Mouse (Mus musculus) megakaryocyte, embryonic 14.5 days (primary cell): ENCODE measurements at regions not wholly inside any gene's neighbourhood (a gene's known extent, or its start where the extent isn't known, plus 50 kb on each side); places are given as distances from the start of the nearest gene placed in this dataset.

ENCODE experiments used
- FLI1 ChIP-seq: IDR thresholded peaks from 2 replicates; pipeline ENCODE4 v1.6.1; 2012; ENCODE audit warnings: low read length, inconsistent platforms, mixed read lengths
- GATA1 ChIP-seq: IDR thresholded peaks from 3 replicates; pipeline ENCODE4 v1.6.1; 2012; ENCODE audit warnings: mixed read lengths, low read length, inconsistent platforms, borderline replicate concordance

DNA sequence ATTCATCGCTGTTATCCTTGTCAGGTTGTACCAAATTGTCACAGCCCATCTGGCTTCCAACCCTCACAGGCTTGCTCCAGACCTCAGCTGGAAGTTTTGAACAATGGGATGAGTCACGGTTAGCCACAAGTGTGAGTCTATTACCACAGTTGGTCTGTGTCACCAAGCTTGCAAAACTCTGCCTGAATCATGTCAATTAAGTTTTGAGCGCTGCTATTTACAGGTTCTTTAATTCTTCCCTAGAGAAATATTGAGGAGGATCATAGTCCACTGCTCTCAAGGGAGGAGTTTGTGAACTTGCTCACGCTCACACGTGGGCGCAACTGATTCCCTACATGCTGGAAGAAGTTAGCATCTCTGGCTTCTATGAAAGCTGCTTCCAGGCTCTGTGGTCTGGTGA, 292.6 kb downstream of the Lmo4 start:
- TF ChIP-seq GATA1 (no peak), FLI1 (no peak)
